Mouse (Mus musculus) limb, embryonic 12.5 days (tissue): ENCODE data around the gene Fam160b1. TPM values are rescaled to one million over a fixed set of nuclear protein-coding genes. Genes with fewer than 3 reads are reported as not detected.

ENCODE experiments used
- ATAC-seq: fragments of 200-750 bp; cut with Nextera tagmentation; 2 replicates; pipeline ENCODE4 v1.8.0; 2017; ENCODE audit warnings: low read depth, moderate TSS enrichment; ENCODE audit not compliant: insufficient number of reproducible peaks, insufficient read depth, low FRiP score, low TSS enrichment
- H3K27ac ChIP-seq: fragments of 300-500 bp; sonication (generic); 2 replicates; pipeline ENCODE4 v1.5.1; 2016; ENCODE audit warnings: mild to moderate bottlenecking, moderate library complexity
- H3K27me3 ChIP-seq: fragments of 300-500 bp; sonication (generic); 2 replicates; pipeline ENCODE4 v1.6.1; 2016; ENCODE audit warnings: mild to moderate bottlenecking, moderate library complexity
- H3K36me3 ChIP-seq: fragments of 300-500 bp; sonication (generic); 2 replicates; pipeline ENCODE4 v1.6.1; 2016; ENCODE audit warnings: mild to moderate bottlenecking, moderate library complexity
- H3K4me1 ChIP-seq: fragments of 300-500 bp; sonication (generic); replicated peaks from 2 replicates; pipeline ENCODE4 v1.6.1; 2016
- H3K4me2 ChIP-seq: fragments of 300-500 bp; sonication (generic); 2 replicates; pipeline ENCODE4 v1.6.1; 2016; ENCODE audit warnings: mild to moderate bottlenecking, moderate library complexity
- H3K4me3 ChIP-seq: fragments of 300-500 bp; sonication (generic); replicated peaks from 2 replicates; pipeline ENCODE4 v1.5.1; 2016; ENCODE audit warnings: mild to moderate bottlenecking
- H3K9ac ChIP-seq: fragments of 300-500 bp; sonication (generic); replicated peaks from 2 replicates; pipeline ENCODE4 v1.6.1; 2016; ENCODE audit warnings: mild to moderate bottlenecking, moderate library complexity
- H3K9me3 ChIP-seq: fragments of 300-500 bp; sonication (generic); 2 replicates; pipeline ENCODE4 v1.6.1; 2016; ENCODE audit warnings: mild to moderate bottlenecking, moderate library complexity
- WGBS: fragments of 180-500 bp; shearing (Covaris S2); methylation state at CpG from one replicate; pipeline ENCODE4 v1.1.7; 2016; 5-methylcytosine and 5-hydroxymethylcytosine counted together
- polyA plus RNA-seq: library from polyadenylated mRNA; unstranded; fragments of >200 nt; fragmentation: Nextera tagmentation; extraction: Ambion mirVana; gene quantifications from 2 replicates; pipeline ENCODE4 v1.2.1, GENCODE M21; 2016

The Fam160b1 gene
- polyA plus RNA-seq, 1 experiment from 2014 or later = 17.6 TPM

GRCm38 (mm10) chr19:57403700-57404501, 43.4 kb downstream of the Fam160b1 start:
- no peak overlapping the region for H3K9ac ChIP-seq
- no peak overlapping the region; the same call in 1 of the 2 replicates for H3K4me3 ChIP-seq
- no peak for ATAC-seq
- H3K4me1 ChIP-seq = no peaks in the 10 kb centered on the region; the same call in 1 of the 2 replicates
- 8% methylated on average over 24 of the region's 24 CpGs for WGBS
- H3K27ac ChIP-seq = no peak overlapping the region
- no peaks in the 10 kb centered on the region for H3K27me3 ChIP-seq
- H3K9me3 ChIP-seq = no peaks in the 10 kb centered on the region
- H3K36me3 ChIP-seq = no peaks in the 10 kb centered on the region
- peak overlapping the region; percentile 28 for H3K4me2 ChIP-seq

- WGBS = 9% methylated on average over 9 of the region's 9 CpGs
- Histone ChIP-seq H3K27me3 (no peaks in the 10 kb centered on the region), H3K4me3 (no peak overlapping the region; the same call in 1 of the 2 replicates), H3K36me3 (no peaks in the 10 kb centered on the region), H3K27ac (no peak overlapping the region), H3K4me1 (no peaks in the 10 kb centered on the region; the same call in 1 of the 2 replicates), H3K9ac (no peak overlapping the region), H3K9me3 (no peaks in the 10 kb centered on the region), H3K4me2 (peak overlapping the region; percentile 28)
- no peak for ATAC-seq
These were observed 44.0 kb downstream of the Fam160b1 start for GRCm38 (mm10) chr19:57404502-57404848.

DNA sequence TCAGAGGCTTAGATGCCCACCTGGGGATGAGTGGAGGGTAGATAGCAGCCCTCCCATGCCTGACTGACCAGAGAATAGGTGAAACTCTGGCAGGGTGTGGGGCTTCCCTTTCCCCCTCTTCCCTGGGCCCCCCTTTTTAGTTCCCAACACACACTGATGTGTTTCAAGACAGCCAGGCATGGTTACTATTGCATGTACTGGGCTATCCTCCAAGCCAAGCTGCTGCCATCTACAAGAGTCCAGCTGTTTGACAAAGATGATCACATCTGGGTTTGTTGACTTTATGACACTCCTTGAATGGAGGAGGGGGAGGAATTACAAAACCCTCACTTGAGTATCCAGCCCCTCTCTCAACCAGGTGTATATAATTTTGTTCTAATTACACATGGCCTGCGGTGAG, 47.5 kb downstream of the Fam160b1 start:
- no peaks in the 10 kb centered on the region for H3K27me3 ChIP-seq
- H3K4me1 ChIP-seq = peaks cover 19% of the 10 kb centered on the region
- no peak overlapping the region for H3K4me3 ChIP-seq
- H3K9ac ChIP-seq = no peak overlapping the region
- H3K36me3 ChIP-seq = no peaks in the 10 kb centered on the region
- no peak for ATAC-seq
- 90% methylated on average over 1 of the region's 1 CpGs for WGBS
- no peak overlapping the region for H3K27ac ChIP-seq
- no peak overlapping the region for H3K4me2 ChIP-seq
- no peaks in the 10 kb centered on the region for H3K9me3 ChIP-seq

DNA sequence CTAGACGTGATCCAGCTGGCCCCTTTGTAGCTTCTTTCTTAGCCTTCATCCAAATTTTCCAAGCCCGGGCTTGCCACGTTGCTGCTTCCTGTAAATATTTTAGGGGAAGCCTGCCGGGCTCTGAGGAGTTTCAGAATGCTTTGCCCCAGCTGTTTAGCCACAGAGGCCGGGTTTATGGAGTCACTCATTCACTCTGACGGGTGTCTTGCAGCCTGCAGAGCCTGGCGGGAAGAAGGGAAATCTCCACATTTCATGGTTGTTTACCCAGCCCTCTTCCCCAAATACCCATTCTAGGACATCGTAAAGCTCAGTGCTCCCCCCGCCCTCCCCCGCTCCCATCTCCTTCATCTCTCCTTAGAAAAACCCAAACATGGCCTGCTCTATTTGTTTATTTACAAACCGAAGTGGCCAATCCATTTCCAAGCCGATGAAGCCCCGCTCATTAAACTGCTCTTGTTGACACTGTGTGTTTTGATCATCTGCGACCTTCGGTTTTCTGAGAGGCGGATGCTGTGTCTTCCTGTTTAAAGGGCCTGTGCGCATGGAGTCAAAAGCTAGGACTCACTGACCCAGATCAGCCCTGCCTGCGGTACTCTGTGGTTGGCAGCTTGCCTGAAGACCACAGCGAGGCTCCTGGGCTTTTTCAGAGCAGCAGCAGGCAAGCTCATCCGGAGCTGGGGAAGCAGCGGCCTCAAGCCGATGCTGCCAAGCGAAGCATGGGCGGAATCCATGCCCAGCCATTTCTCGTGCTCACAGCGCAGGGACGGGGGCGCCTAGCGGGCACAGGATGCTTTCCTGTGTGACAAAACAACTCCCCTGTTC, 51.1 kb downstream of the Fam160b1 start:
- Histone ChIP-seq H3K9ac (peak overlapping the region; percentile 34; the same call in 1 of the 2 replicates), H3K27ac (peak overlapping the region; percentile 81), H3K4me3 (peak overlapping the region; percentile 1; the same call in 1 of the 2 replicates), H3K9me3 (no peaks in the 10 kb centered on the region), H3K27me3 (no peaks in the 10 kb centered on the region), H3K4me2 (peak overlapping the region; percentile 47), H3K4me1 (peaks cover 19% of the 10 kb centered on the region), H3K36me3 (no peaks in the 10 kb centered on the region)
- WGBS = 14% methylated on average over 29 of the region's 29 CpGs
- no peak; the same call in 1 of the 2 replicates for ATAC-seq

DNA sequence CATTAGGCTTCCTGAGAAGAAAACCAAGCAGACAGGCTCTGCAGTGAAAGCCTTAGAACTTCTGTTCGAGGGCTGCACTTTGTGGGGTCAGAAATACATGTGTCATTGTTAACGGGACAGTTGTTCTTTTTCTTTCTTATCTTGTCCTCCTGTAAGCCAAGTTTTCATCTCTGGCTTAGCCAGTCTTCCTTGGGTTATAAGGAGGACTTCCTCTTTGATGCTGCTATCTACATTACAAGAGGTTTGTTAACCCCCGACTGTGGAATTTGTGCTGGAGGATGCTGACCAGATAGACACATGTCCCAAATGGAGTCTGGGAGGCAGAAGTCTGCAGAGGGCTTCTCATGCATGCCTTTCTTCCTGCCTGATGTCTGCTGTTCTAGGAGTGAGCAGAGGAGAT, 52.7 kb downstream of the Fam160b1 start:
- no peak overlapping the region for H3K27ac ChIP-seq
- H3K4me3 ChIP-seq = no peak overlapping the region
- H3K27me3 ChIP-seq = peaks cover 4% of the 10 kb centered on the region; the same call in 1 of the 2 replicates
- no peak overlapping the region for H3K4me2 ChIP-seq
- H3K9ac ChIP-seq = no peak overlapping the region
- no peaks in the 10 kb centered on the region for H3K36me3 ChIP-seq
- peaks cover 26% of the 10 kb centered on the region for H3K4me1 ChIP-seq
- whole genome bisulfite sequencing = 72% methylated on average over 3 of the region's 3 CpGs
- no peak for ATAC-seq
- H3K9me3 ChIP-seq = no peaks in the 10 kb centered on the region

GRCm38 (mm10) chr19:57413918-57414317, 53.4 kb downstream of the Fam160b1 start:
- Histone ChIP-seq H3K9ac (no peak overlapping the region), H3K4me2 (no peak overlapping the region), H3K4me3 (no peak overlapping the region), H3K4me1 (peaks cover 26% of the 10 kb centered on the region), H3K27me3 (peaks cover 4% of the 10 kb centered on the region; the same call in 1 of the 2 replicates), H3K27ac (no peak overlapping the region), H3K36me3 (no peaks in the 10 kb centered on the region), H3K9me3 (no peaks in the 10 kb centered on the region)
- ATAC-seq = no peak
- 86% methylated on average over 6 of the region's 6 CpGs for WGBS

- H3K36me3 ChIP-seq = no peaks in the 10 kb centered on the region
- no peak overlapping the region for H3K4me2 ChIP-seq
- H3K9me3 ChIP-seq = no peaks in the 10 kb centered on the region
- H3K4me1 ChIP-seq = peaks cover 26% of the 10 kb centered on the region
- ATAC-seq = no peak
- 88% methylated on average over 8 of the region's 8 CpGs for WGBS
- no peak overlapping the region for H3K4me3 ChIP-seq
- H3K9ac ChIP-seq = no peak overlapping the region
- H3K27ac ChIP-seq = no peak overlapping the region
- H3K27me3 ChIP-seq = peaks cover 4% of the 10 kb centered on the region; the same call in 1 of the 2 replicates
These were observed 54.7 kb downstream of the Fam160b1 start for GRCm38 (mm10) chr19:57415031-57415807.

DNA sequence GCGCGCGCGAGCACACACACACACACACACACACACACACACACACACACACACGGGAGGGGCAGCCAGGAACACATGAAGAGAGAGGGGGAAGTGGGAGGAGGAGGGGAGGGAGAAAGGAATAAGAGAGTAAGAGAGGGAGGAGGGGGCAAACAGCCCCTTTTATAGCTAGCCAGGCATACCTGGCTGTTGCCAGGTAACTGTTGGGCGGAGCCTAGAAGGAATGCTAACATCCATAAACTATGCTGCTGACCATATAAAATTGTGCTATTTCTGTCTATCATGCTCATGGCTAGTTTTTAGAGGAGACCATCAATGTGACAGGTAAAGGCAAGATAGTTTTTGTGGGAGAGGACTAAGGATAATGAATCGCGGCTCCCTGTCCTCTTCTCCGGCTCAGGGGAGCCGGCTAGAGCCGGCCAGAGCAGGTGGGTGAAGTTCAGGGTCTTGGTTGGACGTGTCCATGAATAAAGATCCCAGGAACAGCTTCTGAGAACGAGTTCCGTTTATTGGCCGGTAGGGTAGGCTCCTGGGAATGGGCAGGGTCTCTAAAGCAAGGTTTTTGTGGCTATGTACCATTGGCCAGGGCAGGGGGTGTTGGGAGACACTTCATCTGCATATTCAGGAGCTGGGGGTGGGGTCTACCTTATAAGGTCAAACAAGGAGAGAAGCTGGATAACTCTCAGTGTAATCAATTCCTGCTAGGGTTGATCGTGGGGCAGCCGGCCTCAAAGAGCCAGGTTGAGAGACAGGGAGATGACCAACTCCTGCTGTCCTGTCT, 57.5 kb downstream of the Fam160b1 start:
- Histone ChIP-seq H3K36me3 (no peaks in the 10 kb centered on the region), H3K27ac (no peak overlapping the region), H3K4me3 (0 out of 2 replicates have a peak overlapping the region, but pooled peaks have one; percentile 1), H3K4me1 (peaks cover 7% of the 10 kb centered on the region), H3K9me3 (no peaks in the 10 kb centered on the region), H3K27me3 (peaks cover 4% of the 10 kb centered on the region; the same call in 1 of the 2 replicates), H3K4me2 (peak overlapping the region; percentile 38), H3K9ac (no peak overlapping the region)
- WGBS = 13% methylated on average over 12 of the region's 17 CpGs
- no peak for ATAC-seq

- no peaks in the 10 kb centered on the region for H3K9me3 ChIP-seq
- WGBS = 11% methylated on average over 3 of the region's 3 CpGs
- H3K36me3 ChIP-seq = no peaks in the 10 kb centered on the region
- no peaks in the 10 kb centered on the region; the same call in 1 of the 2 replicates for H3K27me3 ChIP-seq
- no peaks in the 10 kb centered on the region for H3K4me1 ChIP-seq
- no peak overlapping the region for H3K9ac ChIP-seq
- no peak for ATAC-seq
- H3K4me3 ChIP-seq = no peak overlapping the region
- H3K4me2 ChIP-seq = no peak overlapping the region
- H3K27ac ChIP-seq = no peak overlapping the region
These were observed 62.9 kb downstream of the Fam160b1 start for GRCm38 (mm10) chr19:57423402-57423801.

- H3K27me3 ChIP-seq = no peaks in the 10 kb centered on the region; the same call in 1 of the 2 replicates
- H3K9ac ChIP-seq = no peak overlapping the region
- no peak overlapping the region for H3K4me2 ChIP-seq
- ATAC-seq = no peak
- H3K4me3 ChIP-seq = no peak overlapping the region
- H3K4me1 ChIP-seq = no peaks in the 10 kb centered on the region
- 93% methylated on average over 15 of the region's 15 CpGs for WGBS
- H3K9me3 ChIP-seq = no peaks in the 10 kb centered on the region
- no peaks in the 10 kb centered on the region for H3K36me3 ChIP-seq
- no peak overlapping the region for H3K27ac ChIP-seq
These were observed 64.8 kb downstream of the Fam160b1 start for GRCm38 (mm10) chr19:57425296-57425695.
